9 mouse cellular contexts compared by ENCODE assay signal in genomic region chr11:103170111-103170493, GRCm38 (mm10). TPM values are rescaled to one million over a fixed set of nuclear protein-coding genes. Genes with fewer than 3 reads are reported as not detected.
A peak's percentile ranks its signal among the peaks of the same experiment; 100 is the strongest.
DNase-seq lines count a peak whose midpoint lies in the region; ATAC-seq and TF ChIP-seq lines count a peak whose summit lies in the region.
"Had no signal": no experiment of that assay in that cellular context is flagged by ENCODE, and none has a peak within 500 bp of the region (broad histone marks: within the 10 kb centered on the region; RNA-seq: fewer than 3 reads in every experiment).

No protein-coding gene starts in this region.

- H3K4me1 ChIP-seq in embryonic facial prominence, embryonic 13.5 days, result peaks cover 16% of the 10 kb centered on the region
- no peaks in the 10 kb centered on the region; the same call in 1 of the 2 replicates for H3K4me1 ChIP-seq in intestine, embryonic 14.5 days (replicated peaks; ENCODE audit: control insufficient read depth, insufficient read depth, low read length)
- peaks cover 12% of the 10 kb centered on the region for H3K4me1 ChIP-seq in neural tube, embryonic 12.5 days

- H3K4me3 ChIP-seq in left cerebral cortex, adult 2 months, result peak overlapping the region; percentile 85
- peak overlapping the region; percentile 61 for H3K4me3 ChIP-seq in embryonic facial prominence, embryonic 13.5 days
- peak overlapping the region; percentile 49 for H3K4me3 ChIP-seq in intestine, embryonic 14.5 days (ENCODE audit: low read depth, low read length)
- peak overlapping the region; percentile 59; the same call in 1 of the 2 replicates for H3K4me3 ChIP-seq in neural tube, embryonic 12.5 days

- H3K27me3 ChIP-seq in embryonic facial prominence, embryonic 13.5 days, result peaks cover 64% of the 10 kb centered on the region
- peaks cover 41% of the 10 kb centered on the region for H3K27me3 ChIP-seq in intestine, embryonic 14.5 days (replicated peaks; ENCODE audit: control insufficient read depth, insufficient read depth, low read length)
- peaks cover 50% of the 10 kb centered on the region for H3K27me3 ChIP-seq in neural tube, embryonic 12.5 days (replicated peaks)

- ATAC-seq in embryonic facial prominence, embryonic 13.5 days (ENCODE audit: insufficient number of reproducible peaks, insufficient read depth, low FRiP score, low TSS enrichment, low read depth), result no peak
- no peak for ATAC-seq in intestine, embryonic 14.5 days (replicated peaks; ENCODE audit: low FRiP score, low TSS enrichment, low read depth)
- no peak for ATAC-seq in neural tube, embryonic 12.5 days (ENCODE audit: low FRiP score, low read depth)

- H3K9ac ChIP-seq in embryonic facial prominence, embryonic 13.5 days, result 0 out of 2 replicates have a peak overlapping the region, but pooled peaks have one; percentile 67
- no peak overlapping the region for H3K9ac ChIP-seq in intestine, embryonic 14.5 days (ENCODE audit: low read length)
- H3K9ac ChIP-seq in neural tube, embryonic 12.5 days, result no peak overlapping the region

- H3K4me2 ChIP-seq in embryonic facial prominence, embryonic 13.5 days, result peak overlapping the region; percentile 99
- H3K4me2 ChIP-seq in intestine, embryonic 14.5 days (ENCODE audit: low read length), result peak overlapping the region; percentile 95
- peak overlapping the region; percentile 93 for H3K4me2 ChIP-seq in neural tube, embryonic 12.5 days (replicated peaks)

- 47% methylated on average over 3 of the region's 3 CpGs for WGBS in embryonic facial prominence, embryonic 13.5 days
- WGBS in intestine, embryonic 14.5 days, result 59% methylated on average over 3 of the region's 3 CpGs
- 55% methylated on average over 3 of the region's 3 CpGs for WGBS in neural tube, embryonic 12.5 days

- intact Hi-C loops in left cerebral cortex, adult 2 months (cut with DNase I), result loop anchor here (2.0 to 5.0 kb wide), 3 partner anchors 15 to 97 kb away; partner anchors contain the start of gene Map3k14

- peak in 1 of 2 experiments; percentile 7 for DNase-seq in left cerebral cortex, adult 2 months (ENCODE audit: extremely low spot score in 1 of 2, low spot score in 2 of 2)
- DNase-seq in left cerebral cortex, adult 18-20 months (ENCODE audit: low spot score in 2 of 2), result no peak
- DNase-seq in intestine, embryonic 14.5 days (ENCODE audit: low spot score), result no peak
- DNase-seq in right cerebral cortex, postnatal 36 days (ENCODE audit: low spot score in 2 of 2), result no peak
- DNase-seq in embryo, embryonic 10 days (ENCODE audit: low spot score), result no peak
- no peak for DNase-seq in cerebellum, postnatal 36 days

- H3K36me3 ChIP-seq in embryonic facial prominence, embryonic 13.5 days, result no peaks in the 10 kb centered on the region
- H3K36me3 ChIP-seq in intestine, embryonic 14.5 days (ENCODE audit: control insufficient read depth, insufficient read depth, low read length), result no peaks in the 10 kb centered on the region
- no peaks in the 10 kb centered on the region for H3K36me3 ChIP-seq in neural tube, embryonic 12.5 days

- no peak for TF ChIP-seq CTCF in left cerebral cortex, adult 2 months (IDR thresholded peaks at IDR 0.05)

- H3K9me3 ChIP-seq in embryonic facial prominence, embryonic 13.5 days, result no peaks in the 10 kb centered on the region
- H3K9me3 ChIP-seq in intestine, embryonic 14.5 days (ENCODE audit: control insufficient read depth, low read length), result no peaks in the 10 kb centered on the region
- H3K9me3 ChIP-seq in neural tube, embryonic 12.5 days, result 0 out of 2 replicates have a peak, but pooled peaks cover 3% of the 10 kb centered on the region

- H3K27ac ChIP-seq in left cerebral cortex, adult 2 months, result peak overlapping the region; percentile 95
- no peak overlapping the region for H3K27ac ChIP-seq in embryonic facial prominence, embryonic 13.5 days
- no peak overlapping the region for H3K27ac ChIP-seq in intestine, embryonic 14.5 days (ENCODE audit: low read depth)
- H3K27ac ChIP-seq in neural tube, embryonic 12.5 days, result no peak overlapping the region

RNA-seq across cellular contexts. Expression of gene Fmnl1, which starts 0.8 kb away (rescaled TPM):
- 100 to 1,000 TPM; 186 to 209 TPM for total RNA-seq in left cerebral cortex, adult 2 months (2021)
- 100 to 1,000 TPM; 169 to 206 TPM for total RNA-seq in left cerebral cortex, adult 18-20 months (2021)
- polyA plus RNA-seq in embryonic facial prominence, embryonic 13.5 days (2015; fragmentation: Nextera tagmentation; extraction: Ambion mirVana), result 1.7 and 2.4 TPM in 2 replicates
- polyA plus RNA-seq in intestine, embryonic 14.5 days (2014; fragmentation: Nextera tagmentation; extraction: Ambion mirVana), result 3.1 and 3.6 TPM in 2 replicates
- 1.7 and 2.1 TPM in 2 replicates for polyA plus RNA-seq in neural tube, embryonic 12.5 days (2016; fragmentation: Nextera tagmentation; extraction: Ambion mirVana)

RNA-seq across cellular contexts. Expression of gene Hexim2, which starts 37.9 kb away (rescaled TPM):
- total RNA-seq in left cerebral cortex, adult 2 months (2021), result 10 to 100 TPM; 14.0 to 14.1 TPM
- 10 to 100 TPM; 16.1 to 16.2 TPM for total RNA-seq in left cerebral cortex, adult 18-20 months (2021)
- polyA plus RNA-seq in embryonic facial prominence, embryonic 13.5 days (2015; fragmentation: Nextera tagmentation; extraction: Ambion mirVana), result 15.0 and 16.2 TPM in 2 replicates
- 6.9 and 9.7 TPM in 2 replicates for polyA plus RNA-seq in intestine, embryonic 14.5 days (2014; fragmentation: Nextera tagmentation; extraction: Ambion mirVana)
- polyA plus RNA-seq in neural tube, embryonic 12.5 days (2016; fragmentation: Nextera tagmentation; extraction: Ambion mirVana), result 9.9 and 12.2 TPM in 2 replicates

RNA-seq across cellular contexts. Expression of gene 1700023F06Rik, which starts 38.3 kb away (rescaled TPM):
- 1 to 10 TPM; 2.2 to 2.7 TPM for total RNA-seq in left cerebral cortex, adult 2 months (2021)
- total RNA-seq in left cerebral cortex, adult 18-20 months (2021), result 1 to 10 TPM; 1.8 to 2.0 TPM
- 1.4 and 2.2 TPM in 2 replicates for polyA plus RNA-seq in embryonic facial prominence, embryonic 13.5 days (2015; fragmentation: Nextera tagmentation; extraction: Ambion mirVana)
- 1.3 and 1.4 TPM in 2 replicates for polyA plus RNA-seq in intestine, embryonic 14.5 days (2014; fragmentation: Nextera tagmentation; extraction: Ambion mirVana)
- 0.39 and 0.47 TPM in 2 replicates for polyA plus RNA-seq in neural tube, embryonic 12.5 days (2016; fragmentation: Nextera tagmentation; extraction: Ambion mirVana)
- total RNA-seq: hematopoietic stem cell, adult 5-6 weeks had no signal

RNA-seq across cellular contexts. Expression of gene Spata32, which starts 48.1 kb away (rescaled TPM):
- 1 to 10 TPM; 1.7 to 2.9 TPM for total RNA-seq in left cerebral cortex, adult 2 months (2021)
- total RNA-seq in left cerebral cortex, adult 18-20 months (2021), result 1 to 10 TPM; 1.5 to 1.8 TPM
- not detected in 2 replicates for polyA plus RNA-seq in embryonic facial prominence, embryonic 13.5 days (2015; fragmentation: Nextera tagmentation; extraction: Ambion mirVana)
- polyA plus RNA-seq in intestine, embryonic 14.5 days (2014; fragmentation: Nextera tagmentation; extraction: Ambion mirVana), result not detected in 2 replicates
- polyA plus RNA-seq in neural tube, embryonic 12.5 days (2016; fragmentation: Nextera tagmentation; extraction: Ambion mirVana), result 0.18 and 0.31 TPM in 2 replicates
- total RNA-seq: hematopoietic stem cell, adult 5-6 weeks had no signal

RNA-seq across cellular contexts. Expression of gene Hexim1, which starts 54.1 kb away (rescaled TPM):
- total RNA-seq in left cerebral cortex, adult 2 months (2021), result 10 to 100 TPM; 49.6 to 50.0 TPM
- total RNA-seq in left cerebral cortex, adult 18-20 months (2021), result 10 to 100 TPM; 42.6 to 52.8 TPM
- 5.2 and 6.9 TPM in 2 replicates for polyA plus RNA-seq in embryonic facial prominence, embryonic 13.5 days (2015; fragmentation: Nextera tagmentation; extraction: Ambion mirVana)
- polyA plus RNA-seq in intestine, embryonic 14.5 days (2014; fragmentation: Nextera tagmentation; extraction: Ambion mirVana), result 6.8 and 6.9 TPM in 2 replicates
- 2.9 and 3.0 TPM in 2 replicates for polyA plus RNA-seq in neural tube, embryonic 12.5 days (2016; fragmentation: Nextera tagmentation; extraction: Ambion mirVana)
